Mouse (Mus musculus): Measurements from ENCODE around the gene Akap10. TPM values are rescaled to one million over a fixed set of nuclear protein-coding genes. Genes with fewer than 3 reads are reported as not detected.

Akap10 gene
- polyA plus RNA-seq, 1 experiment = 16.2 TPM

GRCm38 (mm10) chr11:61839182-61839581 is 90.9 kb downstream of the Akap10 start:
- DNase-seq (ENCODE audit: extremely low spot score in 1 of 2, low spot score in 1 of 2) = no peak

Other genes with a start within 250 kb of the Akap10 start
- gene Fam83g, start 246.2 kb downstream of the Akap10 start, polyA plus RNA-seq (2012; rRNA removed) = 0.06 and 0.13 TPM in 2 replicates
- gene Slc5a10, start 209.4 kb downstream of the Akap10 start, polyA plus RNA-seq (2012; rRNA removed) = 0.04 and 0.13 TPM in 2 replicates
- 40.1 and 44.6 TPM in 2 replicates for gene Prpsap2, start 168.2 kb downstream of the Akap10 start, polyA plus RNA-seq (2012; rRNA removed)
- gene Ulk2, start 75.2 kb downstream of the Akap10 start, polyA plus RNA-seq (2012; rRNA removed) = 59.8 and 62.3 TPM in 2 replicates
- gene Specc1, start 26.5 kb upstream of the Akap10 start, polyA plus RNA-seq (2012; rRNA removed) = 30.6 and 35.0 TPM in 2 replicates